Mouse (Mus musculus) adrenal gland (tissue): ENCODE measurements around the gene Pam.
"Not testable (repeated sequence)": the region's sequence is repeated elsewhere in the genome, so short reads cannot be mapped to it uniquely, and the experiment has no call there.

ENCODE experiments used
- intact Hi-C: fragments of 180-260 bp; cut with DNase I; formaldehyde crosslinking; loops from one replicate; pipeline ENCODE4 v1.15.1; 2025

Pam gene

DNA sequence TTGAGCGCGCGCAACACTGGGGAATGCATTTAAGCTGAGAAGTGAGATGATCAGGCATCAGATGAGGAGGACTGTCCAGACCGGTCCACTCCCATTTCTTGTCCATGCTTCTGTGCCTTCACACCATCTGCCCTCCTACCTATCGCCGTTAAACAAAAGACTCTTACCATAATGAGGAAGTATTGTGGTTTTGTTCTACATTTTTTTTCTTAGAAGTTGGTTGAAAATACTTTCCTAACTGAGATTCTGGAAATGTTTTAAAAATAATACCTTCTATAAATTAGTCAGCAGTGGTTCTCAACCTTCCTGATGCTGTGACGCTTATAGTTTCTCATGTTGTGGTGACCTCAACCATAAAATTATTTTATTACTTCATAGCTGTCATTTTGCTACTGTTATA, 313.8 kb downstream of the Pam start:
- intact Hi-C loops = no loop called here

GRCm38 (mm10) chr1:97773973-97774372, 321.5 kb downstream of the Pam start:
- intact Hi-C loops = no loop called here

GRCm38 (mm10) chr1:97773362-97773761, 322.1 kb downstream of the Pam start:
- intact Hi-C loops = no loop called here

- intact Hi-C loops = no loop called here
Observed at GRCm38 (mm10) chr1:97771727-97772126, 323.7 kb downstream of the Pam start.

DNA sequence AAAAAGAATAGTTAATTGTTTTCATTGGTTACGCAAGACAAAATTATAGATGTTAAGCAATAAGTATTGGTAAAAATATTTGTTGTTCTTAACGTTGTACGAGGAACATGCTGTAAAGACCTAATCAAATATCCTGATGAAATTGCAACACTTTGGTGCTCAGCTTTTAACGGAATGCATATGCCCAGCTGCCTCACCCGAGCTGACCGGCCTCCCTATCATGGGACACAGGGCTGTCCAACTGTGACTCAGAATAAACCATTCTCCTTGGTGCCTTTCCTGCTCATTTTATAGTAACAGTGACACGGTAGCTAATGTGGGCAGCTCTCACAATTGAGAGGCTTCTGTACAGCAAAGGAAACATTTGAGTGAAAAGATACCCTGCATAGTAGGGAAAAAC, 324.3 kb downstream of the Pam start:
- intact Hi-C loops = no loop called here

- intact Hi-C loops = no loop called here
Observed at GRCm38 (mm10) chr1:97769904-97770753, 325.3 kb downstream of the Pam start, which contains the start of the genes Gin1 and Ppip5k2. TSS of gene Gin1 (plus strand) at chr1:97770172. TSS of gene Ppip5k2 (minus strand) at chr1:97770411.

GRCm38 (mm10) chr1:97769294-97769903, 326.0 kb downstream of the Pam start:
- intact Hi-C loops = no loop called here

DNA sequence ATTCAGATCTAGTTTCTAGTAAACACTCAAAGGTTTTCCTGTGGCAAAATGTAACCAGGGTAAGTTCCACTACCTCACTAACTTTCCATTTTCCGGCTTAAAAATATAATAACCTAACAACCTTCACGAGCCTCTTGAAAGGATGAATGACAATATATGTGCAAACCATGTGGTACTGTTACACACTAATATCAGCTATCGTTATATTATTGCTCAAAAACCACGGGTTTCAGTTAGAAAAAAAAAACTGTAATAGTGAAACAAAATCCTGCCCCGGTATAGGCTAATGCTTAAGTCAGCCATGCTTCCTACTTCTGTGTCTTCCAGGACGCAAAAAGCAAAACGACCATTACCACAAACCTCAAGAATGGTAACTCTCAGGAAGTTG, 326.5 kb downstream of the Pam start:
- intact Hi-C loops = no loop called here

GRCm38 (mm10) chr1:97768089-97768488, 327.4 kb downstream of the Pam start:
- intact Hi-C loops = no loop called here

DNA sequence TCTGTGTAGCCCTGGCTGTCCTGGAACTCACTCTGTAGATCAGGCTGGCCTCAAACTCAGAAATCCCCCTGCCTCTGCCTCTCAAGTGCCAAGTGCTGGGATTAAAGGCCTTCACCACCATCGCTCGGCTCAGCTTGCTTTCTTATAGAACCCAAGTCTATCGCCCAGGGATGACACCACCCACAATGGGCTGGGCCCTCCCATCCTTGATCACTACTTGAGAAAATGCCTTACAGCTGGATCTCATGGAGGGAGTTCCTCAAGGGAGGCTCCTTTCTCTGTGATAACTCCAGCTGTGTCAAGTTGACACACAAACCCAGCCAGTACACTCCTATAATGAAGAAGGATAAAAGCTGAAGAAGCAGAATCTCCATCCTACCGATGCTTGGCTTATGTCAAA, 329.7 kb downstream of the Pam start:
- intact Hi-C loops = not testable (repeated sequence)

GRCm38 (mm10) chr1:97761477-97761876, 334.0 kb downstream of the Pam start:
- intact Hi-C loops = no loop called here

DNA sequence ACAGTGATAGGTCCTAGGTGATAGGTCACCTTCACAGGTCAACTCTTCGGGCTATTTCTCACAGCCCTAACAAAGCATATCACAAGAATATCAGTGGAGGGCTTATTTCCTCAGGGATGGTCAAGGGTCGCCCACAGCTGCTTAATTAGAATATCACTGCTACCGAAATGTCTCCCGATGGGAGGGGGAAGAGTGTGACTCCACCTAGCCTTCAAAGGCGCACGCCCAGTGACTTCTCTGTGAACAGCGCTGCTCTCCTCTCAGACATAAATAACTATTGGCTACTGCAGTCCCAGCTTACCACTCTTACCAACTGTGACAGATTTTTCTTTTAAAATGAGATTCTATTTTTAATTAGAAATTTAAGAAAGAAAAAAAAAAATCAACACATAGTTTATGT, 334.8 kb downstream of the Pam start:
- intact Hi-C loops = no loop called here

DNA sequence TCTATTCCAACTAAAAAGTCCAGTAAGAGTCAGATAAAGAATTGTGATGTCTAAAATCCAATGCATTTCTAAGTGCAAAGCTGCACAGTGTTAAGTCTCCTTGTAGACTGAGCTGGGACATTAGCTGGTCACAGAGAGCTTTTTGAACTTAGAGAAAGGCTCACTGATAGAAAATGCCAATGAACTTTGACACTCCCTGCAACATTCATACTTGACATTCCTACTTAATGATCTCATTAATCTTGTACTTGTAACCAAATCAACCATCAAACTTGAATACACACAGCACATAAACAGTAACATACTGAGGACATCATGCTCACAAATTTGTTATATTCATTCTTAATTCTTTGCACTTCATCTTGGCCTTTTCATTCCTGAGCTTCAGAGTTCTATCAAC, 335.6 kb downstream of the Pam start:
- intact Hi-C loops = no loop called here

DNA sequence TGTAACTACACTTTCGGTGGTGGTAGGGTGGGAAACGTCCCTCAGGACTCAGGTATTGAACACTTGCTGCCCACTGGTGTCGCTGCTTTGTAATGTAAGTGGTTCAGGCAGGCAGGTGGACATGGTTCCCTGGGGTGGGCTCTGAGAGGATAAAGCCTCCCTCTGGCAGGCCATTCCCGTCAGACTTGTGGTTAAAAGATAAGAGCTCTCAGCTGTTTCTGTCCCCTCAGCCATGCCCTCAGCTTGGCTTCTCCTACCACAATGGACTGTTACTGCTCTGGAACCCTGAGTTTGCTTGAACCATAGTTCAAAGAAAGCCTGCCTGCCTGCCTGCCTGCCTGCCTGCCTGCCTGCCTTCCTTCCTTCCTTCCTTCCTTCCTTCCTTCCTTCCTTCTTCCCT, 341.1 kb downstream of the Pam start:
- intact Hi-C loops = no loop called here

GRCm38 (mm10) chr1:97753216-97753615, 342.2 kb downstream of the Pam start:
- intact Hi-C loops = no loop called here

- intact Hi-C loops = no loop called here
Observed at GRCm38 (mm10) chr1:97748163-97748562, 347.3 kb downstream of the Pam start.

GRCm38 (mm10) chr1:97746261-97746660, 349.2 kb downstream of the Pam start:
- intact Hi-C loops = no loop called here

DNA sequence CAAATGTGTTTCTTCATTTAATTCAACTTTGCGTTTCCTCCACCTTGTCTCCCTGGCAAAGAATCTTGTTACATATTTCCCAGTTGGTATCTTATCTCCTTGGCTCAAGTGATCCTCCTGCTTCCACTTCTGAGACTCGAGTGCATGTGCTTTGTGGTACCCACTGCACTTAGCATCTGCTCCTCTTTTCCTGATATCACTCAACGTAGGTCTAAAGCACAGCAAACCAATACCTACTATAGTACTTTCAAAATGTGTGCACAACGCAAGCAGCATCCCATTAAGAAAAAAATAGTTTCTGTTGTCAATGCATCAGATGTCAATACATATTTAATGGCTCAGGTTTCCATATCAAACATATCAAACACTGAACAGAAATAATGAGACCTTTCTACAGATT, 349.7 kb downstream of the Pam start:
- intact Hi-C loops = no loop called here
